Mouse (Mus musculus) heart, adult 2 months (tissue): ENCODE data around the gene Ssna1.

Experiments
- CTCF ChIP-seq: fragments of 200-600 bp; IDR thresholded peaks from 2 replicates; pipeline ENCODE4 v1.8.1; 2022; ENCODE audit warnings: antibody characterized with exemption, mild to moderate bottlenecking, moderate library complexity
- POLR2A ChIP-seq: fragments of 200-500 bp; IDR thresholded peaks from 2 replicates; pipeline ENCODE4 v1.6.1; 2011; ENCODE audit warnings: mild to moderate bottlenecking, low read depth, low read length, control low read depth; ENCODE audit not compliant: insufficient read depth

- no peak for TF ChIP-seq POLR2A
- TF ChIP-seq CTCF: no peak
These were observed 41.2 kb downstream of the Ssna1 start for GRCm38 (mm10) chr2:25231038-25231437.
